Mouse (Mus musculus): ENCODE results near the gene Dhx37.

DNA sequence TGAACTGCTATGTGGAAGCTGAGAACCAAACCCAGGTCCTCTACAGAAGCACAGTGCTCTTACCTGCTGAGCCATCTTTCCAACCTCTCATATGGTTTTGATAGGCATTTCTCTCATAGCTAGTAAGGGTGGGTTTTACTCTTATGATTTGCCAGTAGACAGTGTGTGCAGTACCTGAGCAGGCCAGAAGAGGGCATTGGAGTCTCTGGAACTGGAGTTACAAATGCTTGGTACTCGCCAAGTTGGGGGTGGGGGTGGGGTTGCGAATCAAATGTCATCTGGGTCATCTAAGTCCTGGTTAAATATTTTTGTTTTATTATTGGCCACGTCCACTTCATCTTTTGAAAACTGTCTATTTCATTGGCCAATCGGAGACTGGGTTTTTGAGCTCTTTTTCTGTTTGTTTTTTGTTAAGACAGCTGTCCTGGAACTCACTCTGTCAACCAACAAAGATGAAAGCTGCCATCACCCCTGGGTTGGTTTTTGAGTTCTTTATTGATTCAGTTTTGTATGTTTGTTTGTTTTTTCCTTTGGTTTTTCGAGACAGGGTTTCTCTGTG lies 21.9 kb downstream of the Dhx37 start:
- TF ChIP-seq CTCF (IDR thresholded peaks at IDR 0.05; ENCODE audit: control insufficient read depth, insufficient read depth, insufficient replicate concordance, low read depth, low read length): peak; percentile 30; the same call in 1 of the 2 replicates
- no peak for TF ChIP-seq POLR2A (IDR thresholded peaks at IDR 0.05; ENCODE audit: control insufficient read depth, low read depth, low read length)

Data from testis, adult 2 months (tissue).